Mouse (Mus musculus): ENCODE results near the gene Pln. TPM values are rescaled to one million over a fixed set of nuclear protein-coding genes. Genes with fewer than 3 reads are reported as not detected.

The Pln gene
- polyA plus RNA-seq, 1 experiment from 2014 or later, result 7.5 TPM

GRCm38 (mm10) chr10:53388227-53388920 is 50.9 kb downstream of the Pln start:
- 70% methylated on average over 6 of the region's 6 CpGs for WGBS
- no peak overlapping the region for H3K4me2 ChIP-seq (replicated peaks; ENCODE audit: low read depth, low read length)
- no peak overlapping the region for H3K9ac ChIP-seq (replicated peaks; ENCODE audit: low read depth, low read length)
- no peaks in the 10 kb centered on the region for H3K36me3 ChIP-seq (ENCODE audit: control insufficient read depth, insufficient read depth, low read length)
- no peak for ATAC-seq (ENCODE audit: insufficient number of reproducible peaks, insufficient read depth, low FRiP score, low read depth)
- no peaks in the 10 kb centered on the region for H3K9me3 ChIP-seq (ENCODE audit: control insufficient read depth, low read depth, low read length)
- H3K27ac ChIP-seq (ENCODE audit: low read length), result no peak overlapping the region
- H3K4me1 ChIP-seq (ENCODE audit: control insufficient read depth, insufficient read depth, low read length), result no peaks in the 10 kb centered on the region
- no peaks in the 10 kb centered on the region for H3K27me3 ChIP-seq (ENCODE audit: control insufficient read depth, insufficient read depth, low read length)
- no peak overlapping the region for H3K4me3 ChIP-seq (ENCODE audit: low read depth, low read length)

GRCm38 (mm10) chr10:53394923-53395629 is 57.6 kb downstream of the Pln start:
- H3K27me3 ChIP-seq (ENCODE audit: control insufficient read depth, insufficient read depth, low read length), result no peaks in the 10 kb centered on the region
- no peak overlapping the region for H3K4me3 ChIP-seq (ENCODE audit: low read depth, low read length)
- no peak overlapping the region for H3K9ac ChIP-seq (replicated peaks; ENCODE audit: low read depth, low read length)
- H3K4me2 ChIP-seq (replicated peaks; ENCODE audit: low read depth, low read length), result no peak overlapping the region
- H3K27ac ChIP-seq (ENCODE audit: low read length), result no peak overlapping the region
- H3K4me1 ChIP-seq (ENCODE audit: control insufficient read depth, insufficient read depth, low read length), result no peaks in the 10 kb centered on the region; the same call in 1 of the 2 replicates
- no peak for ATAC-seq (ENCODE audit: insufficient number of reproducible peaks, insufficient read depth, low FRiP score, low read depth)
- WGBS, result 74% methylated on average over 9 of the region's 9 CpGs
- H3K9me3 ChIP-seq (ENCODE audit: control insufficient read depth, low read depth, low read length), result no peaks in the 10 kb centered on the region
- H3K36me3 ChIP-seq (ENCODE audit: control insufficient read depth, insufficient read depth, low read length), result no peaks in the 10 kb centered on the region

Other genes with a start within 250 kb of the Pln start
- gene Cep85l, start 42.3 kb downstream of the Pln start, polyA plus RNA-seq (2014; fragmentation: Nextera tagmentation; extraction: Ambion mirVana), result 13.7 and 14.1 TPM in 2 replicates

Measured in stomach, embryonic 14.5 days (tissue).